Mouse (Mus musculus) kidney, postnatal 4 days (tissue): ENCODE measurements around the gene St7.
A peak's percentile ranks its signal among the peaks of the same experiment; 100 is the strongest.
"Not testable (repeated sequence)": the region's sequence is repeated elsewhere in the genome, so short reads cannot be mapped to it uniquely, and the experiment has no call there.

Experiments
- DNase-seq, 2 experiments: peaks; one replicate each; pipeline ENCODE4 v3.0.0; 2021; ENCODE audit warnings: mixed read lengths in 2 of 2

St7 gene

GRCm38 (mm10) chr6:17692647-17693046, at the start of gene St7:
Gene St7, plus strand, starts transcription at chr6:17692933.
- no peak for DNase-seq

- DNase-seq = no peak
Observed at GRCm38 (mm10) chr6:17646107-17646506, 46.6 kb upstream of the St7 start.

DNA sequence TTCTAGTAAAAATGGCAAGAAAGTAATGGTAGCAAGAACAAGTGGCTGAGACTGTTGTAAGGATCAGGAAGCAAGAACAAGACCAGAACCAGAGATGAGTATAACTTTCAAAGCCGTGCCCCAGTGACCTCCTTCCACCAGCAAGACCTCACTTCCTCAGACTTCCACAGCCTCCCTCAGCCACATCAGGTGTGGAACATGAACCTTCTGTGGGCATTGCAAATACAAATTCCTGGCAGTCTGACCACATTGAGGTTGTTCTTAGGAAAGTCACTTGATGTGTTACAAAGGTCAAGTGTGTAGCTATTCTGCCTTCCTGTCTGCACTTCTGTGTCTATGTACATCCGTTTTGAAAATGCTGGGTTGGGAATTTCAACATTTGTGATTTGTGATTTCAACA, 40.6 kb upstream of the St7 start:
- DNase-seq = no peak

DNA sequence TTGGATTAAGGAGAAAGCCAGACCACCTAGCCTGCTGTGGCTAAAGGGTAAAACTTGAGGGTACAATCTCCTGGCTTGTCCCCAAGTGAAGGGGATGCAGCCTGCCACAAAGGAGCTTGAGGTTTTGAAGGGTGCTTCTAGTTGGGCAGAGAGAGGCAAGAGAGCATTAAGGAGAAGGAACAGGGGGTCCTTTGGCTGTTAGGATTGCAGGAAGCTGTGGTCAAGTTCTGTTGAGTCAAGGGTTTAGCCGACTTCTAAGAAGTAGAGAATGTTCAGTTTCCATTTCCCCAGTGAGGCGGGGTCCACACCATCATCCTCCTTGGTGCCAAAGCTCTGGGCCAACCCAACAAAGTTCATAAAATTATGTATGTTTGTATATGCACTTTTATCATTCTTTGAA, 37.7 kb upstream of the St7 start:
- DNase-seq = no peak

- DNase-seq = no peak
Observed at GRCm38 (mm10) chr6:17657308-17657707, 35.4 kb upstream of the St7 start.

- no peak for DNase-seq
Observed at GRCm38 (mm10) chr6:17665348-17665747, 27.4 kb upstream of the St7 start.

DNA sequence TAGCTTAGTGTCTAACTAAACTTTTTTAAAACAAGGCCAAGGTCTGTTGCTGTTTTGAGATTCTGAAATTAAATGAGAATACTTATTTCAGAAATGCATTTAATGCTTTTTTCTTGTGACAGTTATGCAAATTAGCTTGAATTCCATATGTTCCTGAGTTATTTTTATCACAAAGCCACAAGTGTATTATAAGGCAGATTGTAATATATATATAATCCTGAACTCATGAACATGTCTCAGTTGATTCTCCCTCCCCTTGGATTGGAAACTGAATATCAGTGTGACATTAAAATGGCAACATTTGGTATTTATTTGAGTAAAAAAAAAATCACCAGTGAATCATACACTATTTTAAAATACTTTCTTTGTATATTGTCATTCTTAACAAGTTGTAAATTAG, 26.7 kb upstream of the St7 start:
- DNase-seq = no peak

DNA sequence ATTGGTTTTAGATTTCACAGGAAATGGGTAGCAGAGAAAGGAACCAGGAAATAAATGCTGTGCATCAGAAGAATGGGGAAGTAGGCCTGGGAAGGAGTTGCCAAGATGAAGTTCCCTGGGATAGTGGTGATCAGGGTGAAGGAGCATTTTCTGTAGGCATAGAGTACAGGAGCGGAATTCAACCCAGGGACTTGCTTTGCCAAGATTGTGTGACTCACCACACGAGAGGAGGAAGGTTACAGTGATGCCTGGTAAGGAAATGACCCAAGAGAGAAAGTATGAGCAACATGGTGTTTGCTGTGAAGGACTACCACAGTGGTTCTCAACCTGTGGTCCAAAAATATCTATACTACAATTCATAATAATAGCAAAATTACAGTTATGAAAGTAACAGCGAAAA, 24.9 kb upstream of the St7 start:
- no peak for DNase-seq

- DNase-seq = no peak
Observed at GRCm38 (mm10) chr6:17668334-17668733, 24.4 kb upstream of the St7 start.

GRCm38 (mm10) chr6:17669826-17670225, 22.9 kb upstream of the St7 start:
- no peak for DNase-seq

GRCm38 (mm10) chr6:17675019-17675756, 17.5 kb upstream of the St7 start:
- DNase-seq = peak; percentile 78 to 80

- DNase-seq = no peak
Observed at GRCm38 (mm10) chr6:17677008-17677407, 15.7 kb upstream of the St7 start.

- DNase-seq = no peak
Observed at GRCm38 (mm10) chr6:17680266-17680925, 12.3 kb upstream of the St7 start.

DNA sequence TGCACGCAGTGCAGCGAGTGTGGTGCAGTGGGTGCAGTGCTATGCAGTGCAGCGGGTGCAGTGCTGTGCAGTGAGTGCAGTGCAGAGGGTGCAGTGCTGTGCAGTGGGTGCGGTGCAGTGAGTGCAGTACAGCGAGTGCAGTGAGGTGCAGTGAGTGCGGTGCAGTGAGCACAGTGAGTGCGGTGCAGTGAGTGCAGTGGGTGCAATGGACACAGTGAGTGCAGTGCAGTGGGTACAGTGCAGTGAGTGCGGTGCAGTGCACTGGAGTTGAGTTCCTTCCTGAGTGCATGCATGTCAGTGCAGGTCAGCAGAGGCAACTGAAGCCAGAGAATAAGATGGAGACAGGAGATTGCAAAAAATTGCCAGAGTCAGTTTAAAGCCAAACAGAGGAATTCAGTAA, 10.9 kb upstream of the St7 start:
- no peak for DNase-seq

DNA sequence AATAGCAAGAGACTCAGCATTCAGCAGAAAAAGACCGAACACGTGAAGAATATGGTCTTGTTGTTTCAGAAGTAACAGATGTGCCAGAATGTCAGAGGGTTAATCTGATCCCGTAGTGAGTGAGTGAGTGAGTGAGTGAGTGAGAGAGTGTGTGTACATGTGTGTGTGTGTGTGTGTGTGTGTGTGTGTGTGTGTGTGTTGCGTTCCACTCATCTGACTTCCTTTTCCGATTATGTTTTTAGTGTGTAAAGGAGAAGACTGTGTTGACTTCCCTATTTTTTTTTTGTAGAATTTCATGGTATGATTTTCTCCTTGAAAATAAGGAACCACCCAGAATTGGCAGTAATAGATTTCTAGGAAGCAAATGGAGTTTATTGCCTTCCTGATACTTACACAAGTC, 4.1 kb upstream of the St7 start:
- no peak for DNase-seq

- DNase-seq = peak; percentile 77 to 87
Observed at GRCm38 (mm10) chr6:17693726-17694549, 1.2 kb downstream of the St7 start.

GRCm38 (mm10) chr6:17694550-17694951, 1.8 kb downstream of the St7 start:
- peak; percentile 79 to 89 for DNase-seq

GRCm38 (mm10) chr6:17696321-17696734, 3.6 kb downstream of the St7 start:
- peak; percentile 80 to 85 for DNase-seq

GRCm38 (mm10) chr6:17700936-17701612, 8.3 kb downstream of the St7 start:
- no peak for DNase-seq

- not testable (repeated sequence) for DNase-seq
Observed at GRCm38 (mm10) chr6:17704038-17704437, 11.3 kb downstream of the St7 start.

GRCm38 (mm10) chr6:17705973-17706372, 13.2 kb downstream of the St7 start:
- no peak for DNase-seq

DNA sequence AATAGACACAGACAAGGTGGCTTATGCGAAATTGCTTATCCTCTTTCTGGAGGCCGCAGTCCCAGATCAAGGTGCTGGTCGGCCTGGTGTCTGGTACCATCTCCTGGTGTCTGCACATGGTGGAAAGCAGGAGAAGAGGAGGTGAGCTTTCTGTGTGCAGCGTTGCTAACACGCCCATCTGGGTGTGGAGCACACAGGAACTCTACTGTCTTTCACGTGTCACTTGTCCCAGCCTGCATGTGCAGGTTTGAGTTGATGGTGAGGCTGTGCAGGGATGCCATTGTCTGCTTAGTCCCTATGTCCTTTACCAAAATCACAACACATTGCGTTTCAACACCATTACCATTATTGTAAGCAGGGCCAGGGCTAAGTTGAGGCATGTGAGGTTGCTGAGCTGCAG, 26.2 kb downstream of the St7 start:
- DNase-seq = no peak

DNA sequence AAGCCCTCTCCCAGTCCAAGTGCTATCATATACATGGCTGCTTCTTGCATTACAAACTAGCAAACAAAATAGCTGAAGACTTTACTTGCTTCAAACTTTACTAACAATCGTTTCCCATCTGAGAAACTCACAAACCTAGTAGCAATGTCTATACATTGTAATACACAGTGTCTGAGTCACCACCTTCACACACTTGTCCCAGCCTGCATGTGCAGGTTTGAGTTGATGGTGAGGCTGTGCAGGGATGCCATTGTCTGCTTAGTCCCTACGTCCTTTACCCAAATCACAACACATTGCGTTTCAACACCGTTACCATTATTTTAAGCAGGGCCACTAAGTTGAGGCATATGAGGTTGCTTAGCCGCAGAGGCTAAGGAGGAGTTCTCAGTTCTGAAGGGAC, 26.7 kb downstream of the St7 start:
- no peak for DNase-seq
